Mouse (Mus musculus) layer of hippocampus, postnatal 36 days (tissue): Measurements from ENCODE around the gene E330009J07Rik. TPM values are rescaled to one million over a fixed set of nuclear protein-coding genes. Genes with fewer than 3 reads are reported as not detected.
A peak's percentile ranks its signal among the peaks of the same experiment; 100 is the strongest.

Experiments
- DNase-seq, 2 experiments: peaks; one replicate each; pipeline ENCODE4 v3.0.0; 2022
- total RNA-seq, 2 experiments: library from RNA; stranded (reverse); gene quantifications; 2 replicates each; pipeline ENCODE4 v1.2.3; 2021

E330009J07Rik gene
- total RNA-seq, 2 experiments from 2014 or later = 46.2 to 48.4 TPM

- no peak for DNase-seq
These were observed 6.4 kb downstream of the E330009J07Rik start for GRCm38 (mm10) chr6:40429521-40429931.

- DNase-seq = no peak
These were observed 7.2 kb downstream of the E330009J07Rik start for GRCm38 (mm10) chr6:40428696-40429095.

- no peak for DNase-seq
These were observed 8.5 kb downstream of the E330009J07Rik start for GRCm38 (mm10) chr6:40427441-40427840.

- no peak for DNase-seq
These were observed 12.2 kb downstream of the E330009J07Rik start for GRCm38 (mm10) chr6:40423774-40424173.

- no peak for DNase-seq
These were observed 12.9 kb downstream of the E330009J07Rik start for GRCm38 (mm10) chr6:40423013-40423412.

DNA sequence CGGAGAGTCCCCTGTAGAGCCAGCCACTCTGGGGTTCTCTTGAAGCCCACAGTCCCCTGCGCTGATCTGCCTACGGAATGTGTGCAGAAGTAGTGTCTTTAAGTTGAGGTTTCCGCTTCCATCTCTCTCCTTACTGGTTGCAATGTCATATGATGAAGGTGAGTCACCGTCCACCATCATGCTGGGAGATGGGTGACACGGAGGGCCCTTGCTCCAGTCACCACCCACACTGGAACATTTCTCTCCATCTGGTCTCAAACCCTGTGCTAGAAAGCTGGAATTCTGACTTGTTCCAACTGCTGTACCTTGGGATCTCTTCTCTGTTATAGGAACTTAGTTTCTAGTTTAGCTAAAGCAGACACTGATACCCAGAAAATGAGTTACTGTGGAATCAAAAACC lies 14.8 kb downstream of the E330009J07Rik start:
- DNase-seq = no peak

- no peak for DNase-seq
These were observed 17.5 kb downstream of the E330009J07Rik start for GRCm38 (mm10) chr6:40418386-40418785.

DNA sequence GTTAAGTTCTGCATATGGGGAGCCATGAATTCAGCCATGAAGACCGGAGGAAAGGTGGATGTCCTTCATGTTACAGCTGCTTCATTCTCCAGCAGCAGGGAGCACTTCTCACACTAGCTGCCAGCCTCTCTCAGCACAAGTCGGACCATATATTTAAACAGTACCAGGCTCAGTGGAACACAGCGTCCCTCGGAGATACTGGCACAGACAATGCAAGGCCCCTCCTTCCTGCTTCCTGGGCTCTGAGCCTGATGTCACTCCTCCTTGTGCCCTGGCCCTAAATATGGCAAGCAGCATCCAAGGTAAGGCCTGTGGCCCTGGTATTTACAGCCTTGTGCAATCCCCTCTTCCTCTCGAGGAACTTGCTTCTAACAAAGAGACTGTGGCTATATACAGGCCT lies 20.1 kb downstream of the E330009J07Rik start:
- no peak for DNase-seq

- no peak for DNase-seq
These were observed 22.4 kb downstream of the E330009J07Rik start for GRCm38 (mm10) chr6:40413565-40413964.

DNA sequence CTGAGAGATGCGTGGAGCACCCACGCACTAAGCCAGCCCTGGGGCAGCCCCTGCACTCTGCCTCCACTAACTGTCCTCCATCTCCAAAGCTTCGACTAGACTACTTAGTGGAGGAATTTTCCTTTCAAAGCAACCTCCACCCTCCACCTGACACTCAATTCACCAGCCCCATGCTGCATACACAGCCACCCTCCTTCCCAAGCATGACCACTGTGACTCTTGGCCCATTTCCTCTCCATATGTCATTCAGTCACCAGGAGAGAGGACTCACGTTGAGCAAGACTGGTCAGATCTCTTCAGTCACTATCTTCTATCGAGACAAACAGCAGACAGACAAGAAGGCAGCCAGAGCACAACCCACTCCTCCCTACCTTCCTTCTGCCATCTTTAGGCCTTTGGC lies 22.9 kb downstream of the E330009J07Rik start:
- no peak for DNase-seq

DNA sequence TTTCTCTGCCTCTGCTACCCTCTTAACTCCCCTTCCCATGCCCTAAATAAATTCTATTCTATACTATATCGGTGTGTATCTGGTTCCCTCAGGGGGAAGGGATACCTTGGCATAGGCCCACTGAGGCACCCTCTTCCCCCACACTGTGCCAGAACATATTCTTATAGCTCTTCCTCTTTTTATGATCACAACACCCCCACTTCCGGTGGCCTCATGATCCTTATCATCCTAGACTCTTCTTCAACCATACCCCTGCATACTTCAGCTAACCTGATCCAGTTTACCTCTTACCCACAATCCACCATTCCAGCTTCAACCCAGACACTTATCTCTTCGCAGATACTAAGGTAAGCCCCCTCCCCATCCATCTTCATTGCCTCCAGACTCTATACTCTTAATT lies 24.9 kb downstream of the E330009J07Rik start:
- DNase-seq = no peak

- no peak for DNase-seq
These were observed 32.2 kb downstream of the E330009J07Rik start for GRCm38 (mm10) chr6:40403640-40404285.

- DNase-seq = no peak
These were observed 33.9 kb downstream of the E330009J07Rik start for GRCm38 (mm10) chr6:40402031-40402430.

DNA sequence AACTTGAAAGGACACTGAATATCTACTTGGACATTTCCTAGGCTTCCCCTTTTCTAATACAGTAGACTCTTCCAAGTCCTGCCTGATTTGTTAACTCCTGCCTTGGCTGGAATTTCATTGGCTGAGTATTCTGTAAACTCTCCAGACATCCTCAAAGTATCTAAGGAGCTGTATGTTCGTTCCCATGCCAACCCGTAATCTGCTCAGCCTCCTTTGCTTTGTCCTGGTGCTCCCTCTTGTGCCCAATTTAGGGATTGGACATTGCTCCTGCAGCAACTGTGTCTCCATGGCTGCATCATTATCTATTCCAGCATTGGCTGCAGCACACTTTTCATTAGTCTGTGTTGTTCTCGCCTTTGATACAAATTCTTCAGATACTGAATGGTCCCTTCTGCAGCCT lies 42.7 kb downstream of the E330009J07Rik start:
- peak; percentile 79 to 83 for DNase-seq

GRCm38 (mm10) chr6:40390975-40391374 lies 45.0 kb downstream of the E330009J07Rik start:
- DNase-seq = no peak

- DNase-seq = no peak
These were observed 47.3 kb downstream of the E330009J07Rik start for GRCm38 (mm10) chr6:40388660-40389059.

GRCm38 (mm10) chr6:40385682-40386081 lies 50.3 kb downstream of the E330009J07Rik start:
- no peak for DNase-seq

- no peak for DNase-seq
These were observed 54.0 kb downstream of the E330009J07Rik start for GRCm38 (mm10) chr6:40381908-40382307.

DNA sequence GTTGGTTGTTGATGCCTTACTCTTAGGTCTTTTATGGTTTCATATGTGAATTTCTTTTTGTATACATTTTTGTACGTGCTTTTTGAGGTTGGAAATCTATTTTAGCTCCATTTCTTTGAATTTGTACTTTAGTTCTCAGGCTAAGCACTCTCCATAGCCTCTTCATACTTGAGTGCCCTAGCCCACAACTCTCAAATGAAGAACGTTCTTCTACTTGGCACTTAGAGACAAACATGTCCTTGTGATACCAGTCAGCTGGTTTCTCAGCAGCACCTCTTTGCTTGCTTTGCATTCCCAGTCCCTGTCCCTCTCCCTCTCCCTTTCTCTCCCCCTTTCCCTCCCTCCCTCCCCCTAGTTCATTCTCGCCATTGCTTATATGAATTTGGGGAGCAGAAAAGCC lies 55.8 kb downstream of the E330009J07Rik start:
- DNase-seq = no peak

DNA sequence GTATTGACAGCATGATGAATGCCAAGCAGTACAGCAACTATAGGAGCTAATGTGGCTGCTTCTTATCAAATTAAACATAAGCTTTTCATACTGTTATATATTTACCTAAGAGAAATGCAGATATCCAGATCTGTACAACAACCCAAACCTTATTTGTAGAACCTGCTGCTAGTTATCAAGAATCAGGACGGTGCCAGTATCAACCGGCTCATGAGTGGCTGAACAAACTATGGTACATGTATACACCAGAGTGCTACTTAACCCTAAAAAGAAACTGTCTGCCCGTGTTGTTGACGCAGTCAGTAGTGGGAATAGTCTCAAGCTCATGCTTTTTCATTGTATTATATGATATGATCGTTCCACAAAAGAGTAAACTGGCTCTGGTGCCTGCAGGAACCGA lies 64.9 kb downstream of the E330009J07Rik start:
- no peak for DNase-seq

DNA sequence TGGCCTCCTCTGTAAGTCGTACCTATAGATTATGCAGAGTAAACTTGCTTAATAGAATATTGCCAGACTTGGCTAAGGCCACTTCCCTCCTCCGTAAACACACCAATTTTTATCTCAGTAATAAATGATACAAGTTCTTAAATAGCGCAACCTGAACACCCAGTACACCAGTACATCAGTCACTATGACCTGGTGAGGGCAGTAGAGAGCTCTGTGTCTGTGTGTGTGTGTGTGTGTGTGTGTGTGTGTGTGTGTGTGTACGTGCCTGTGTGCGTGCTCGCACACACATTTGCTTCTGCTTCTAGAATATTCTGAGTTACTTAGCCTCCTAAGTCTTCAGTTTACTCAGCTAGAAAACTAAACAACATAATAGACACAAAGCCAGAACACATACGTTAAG lies 82.6 kb downstream of the E330009J07Rik start:
- no peak for DNase-seq
